Mouse (Mus musculus) heart, postnatal 0 days (tissue): ENCODE measurements around the gene Znfx1. TPM values are rescaled to one million over a fixed set of nuclear protein-coding genes. Genes with fewer than 3 reads are reported as not detected.

Experiments used
- ATAC-seq: fragments of 200-750 bp; cut with Nextera tagmentation; 2 replicates; pipeline ENCODE4 v1.8.0; 2017; ENCODE audit warnings: low read depth, moderate number of reproducible peaks, moderate library complexity; ENCODE audit not compliant: insufficient read depth
- DNase-seq: peaks from one replicate; pipeline ENCODE4 v3.0.0-alpha.2; 2016; ENCODE audit warnings: low spot score
- H3K27ac ChIP-seq: fragments of 300-500 bp; sonication (generic); 2 replicates; pipeline ENCODE4 v1.5.1; 2014; ENCODE audit warnings: low read depth, mild to moderate bottlenecking
- H3K27me3 ChIP-seq: fragments of 300-500 bp; sonication (generic); 2 replicates; pipeline ENCODE4 v1.6.1; 2014; ENCODE audit warnings: low read length, mixed read lengths; ENCODE audit not compliant: control insufficient read depth, insufficient read depth
- H3K36me3 ChIP-seq: fragments of 300-500 bp; sonication (generic); replicated peaks from 2 replicates; pipeline ENCODE4 v1.6.1; 2014; ENCODE audit warnings: low read length, mixed read lengths; ENCODE audit not compliant: control insufficient read depth, insufficient read depth
- H3K4me1 ChIP-seq: fragments of 300-500 bp; sonication (generic); 2 replicates; pipeline ENCODE4 v1.6.1; 2014; ENCODE audit warnings: antibody characterized with exemption; ENCODE audit not compliant: control insufficient read depth, insufficient read depth
- H3K4me2 ChIP-seq: fragments of 300-500 bp; sonication (generic); 2 replicates; pipeline ENCODE4 v1.6.1; 2014; ENCODE audit warnings: low read depth, mild to moderate bottlenecking, low read length, moderate library complexity
- H3K4me3 ChIP-seq: fragments of 300-500 bp; sonication (generic); 2 replicates; pipeline ENCODE4 v1.5.1; 2014; ENCODE audit warnings: low read depth, low read length
- H3K9ac ChIP-seq: fragments of 300-500 bp; sonication (generic); replicated peaks from 2 replicates; pipeline ENCODE4 v1.6.1; 2014; ENCODE audit warnings: low read depth, low read length, mixed read lengths
- H3K9me3 ChIP-seq: fragments of 300-500 bp; sonication (generic); replicated peaks from 2 replicates; pipeline ENCODE4 v1.6.1; 2016; ENCODE audit warnings: low read length; ENCODE audit not compliant: control insufficient read depth
- CTCF ChIP-seq: IDR thresholded peaks from 2 replicates; pipeline ENCODE4 v1.5.1; 2016; ENCODE audit warnings: antibody characterized with exemption, control low read depth, low read depth
- EP300 ChIP-seq: IDR thresholded peaks from 2 replicates; pipeline ENCODE4 v1.6.1; 2016; ENCODE audit warnings: antibody characterized with exemption, low read depth
- WGBS: fragments of 180-500 bp; shearing (Covaris S2); extraction: QIAGEN DNeasy Blood & Tissue Kit; methylation state at CpG from one replicate; pipeline ENCODE4 v1.1.7; 2014; 5-methylcytosine and 5-hydroxymethylcytosine counted together
- polyA plus RNA-seq: library from polyadenylated mRNA; unstranded; fragments of >200 nt; fragmentation: Nextera tagmentation; extraction: Ambion mirVana; gene quantifications from 2 replicates; pipeline ENCODE4 v1.2.1, GENCODE M21; 2015
- total RNA-seq: library from RNA; depleted of rRNA; stranded (reverse); fragments of >200 nt; gene quantifications from 2 replicates; pipeline ENCODE4 v1.2.3, GENCODE M21; 2014; ENCODE audit warnings: low replicate concordance

Gene Znfx1
- total and polyA plus RNA-seq, 2 experiments from 2014 or later = 6.9 to 35.4 TPM

- no peak for TF ChIP-seq CTCF
- Histone ChIP-seq H3K36me3 (peaks cover 95% of the 10 kb centered on the region), H3K4me1 (no peaks in the 10 kb centered on the region), H3K4me3 (no peak overlapping the region), H3K9ac (no peak overlapping the region), H3K9me3 (no peaks in the 10 kb centered on the region), H3K27ac (no peak overlapping the region), H3K27me3 (no peaks in the 10 kb centered on the region), H3K4me2 (no peak overlapping the region)
- ATAC-seq (no peak), DNase-seq (no peak)
- 61% methylated on average over 12 of the region's 12 CpGs for whole genome bisulfite sequencing
Observed at GRCm38 (mm10) chr2:167043400-167044121, 19.3 kb downstream of the Znfx1 start.

- TF ChIP-seq EP300 = no peak
- TF ChIP-seq CTCF = no peak
- 73% methylated on average over 8 of the region's 8 CpGs for WGBS
- ATAC-seq = no peak
- H3K9ac ChIP-seq = no peak overlapping the region
- no peak overlapping the region for H3K27ac ChIP-seq
- no peaks in the 10 kb centered on the region for H3K4me1 ChIP-seq
- no peak overlapping the region for H3K4me2 ChIP-seq
- no peak for DNase-seq
- H3K27me3 ChIP-seq = no peaks in the 10 kb centered on the region
- H3K36me3 ChIP-seq = peaks cover 99% of the 10 kb centered on the region
- H3K9me3 ChIP-seq = no peaks in the 10 kb centered on the region
- no peak overlapping the region for H3K4me3 ChIP-seq
Observed at GRCm38 (mm10) chr2:167039386-167039785, 23.4 kb downstream of the Znfx1 start.

- ATAC-seq (no peak), DNase-seq (no peak)
- TF ChIP-seq EP300 (no peak), CTCF (no peak)
- Histone ChIP-seq H3K27me3 (no peaks in the 10 kb centered on the region), H3K4me2 (no peak overlapping the region), H3K4me1 (no peaks in the 10 kb centered on the region), H3K4me3 (no peak overlapping the region), H3K36me3 (peaks cover 99% of the 10 kb centered on the region), H3K9me3 (no peaks in the 10 kb centered on the region), H3K27ac (no peak overlapping the region), H3K9ac (no peak overlapping the region)
- WGBS = 92% methylated on average over 7 of the region's 7 CpGs
Observed at GRCm38 (mm10) chr2:167038716-167039115, 24.1 kb downstream of the Znfx1 start.

- H3K9me3 ChIP-seq = no peaks in the 10 kb centered on the region
Observed at GRCm38 (mm10) chr2:167038297-167038696, 24.5 kb downstream of the Znfx1 start.

GRCm38 (mm10) chr2:167037710-167038109, 25.1 kb downstream of the Znfx1 start:
- no peak overlapping the region for H3K9ac ChIP-seq
- no peaks in the 10 kb centered on the region for H3K4me1 ChIP-seq
- H3K4me2 ChIP-seq = no peak overlapping the region
- ATAC-seq = no peak
- peaks cover 96% of the 10 kb centered on the region for H3K36me3 ChIP-seq
- no peaks in the 10 kb centered on the region for H3K27me3 ChIP-seq
- DNase-seq = no peak
- TF ChIP-seq EP300 (no peak), CTCF (no peak)
- no peak overlapping the region for H3K4me3 ChIP-seq
- WGBS = 91% methylated on average over 12 of the region's 12 CpGs
- H3K9me3 ChIP-seq = no peaks in the 10 kb centered on the region
- H3K27ac ChIP-seq = no peak overlapping the region

More at GRCm38 (mm10) chr2:167038297-167038696, 24.5 kb downstream of the Znfx1 start:
- Histone ChIP-seq H3K36me3 (peaks cover 100% of the 10 kb centered on the region), H3K4me3 (no peak overlapping the region), H3K4me1 (no peaks in the 10 kb centered on the region), H3K4me2 (no peak overlapping the region), H3K27me3 (no peaks in the 10 kb centered on the region), H3K27ac (no peak overlapping the region), H3K9ac (no peak overlapping the region)
- ATAC-seq (no peak), DNase-seq (no peak)
- WGBS = 90% methylated on average over 6 of the region's 6 CpGs
- TF ChIP-seq EP300 = no peak
- TF ChIP-seq CTCF = no peak

GRCm38 (mm10) chr2:167030507-167030906, 32.3 kb downstream of the Znfx1 start:
- TF ChIP-seq EP300 = no peak
- TF ChIP-seq CTCF = no peak
- H3K4me3 ChIP-seq = no peak overlapping the region
- no peak overlapping the region for H3K9ac ChIP-seq
- no peaks in the 10 kb centered on the region for H3K4me1 ChIP-seq
- H3K4me2 ChIP-seq = no peak overlapping the region
- no peaks in the 10 kb centered on the region for H3K9me3 ChIP-seq
- peaks cover 91% of the 10 kb centered on the region for H3K36me3 ChIP-seq
- no peak overlapping the region for H3K27ac ChIP-seq
- no peak for DNase-seq
- ATAC-seq = no peak
- WGBS = 94% methylated on average over 4 of the region's 4 CpGs
- H3K27me3 ChIP-seq = no peaks in the 10 kb centered on the region
